Mouse (Mus musculus) liver, adult (tissue): Measurements from ENCODE around the gene Mctp2.
A peak's percentile ranks its signal among the peaks of the same experiment; 100 is the strongest.

Experiments
- GATA4 ChIP-seq: IDR thresholded peaks from 2 replicates; pipeline ENCODE4 v1.6.1; 2014; ENCODE audit warnings: mild to moderate bottlenecking, low read length; ENCODE audit not compliant: insufficient replicate concordance

The Mctp2 gene

GRCm38 (mm10) chr7:72294886-72295285 lies 11.5 kb downstream of the Mctp2 start:
- no peak for TF ChIP-seq GATA4

GRCm38 (mm10) chr7:72293784-72294538 lies 12.4 kb downstream of the Mctp2 start:
- TF ChIP-seq GATA4 = no peak

- TF ChIP-seq GATA4 = peak; percentile 61; the same call in 1 of the 2 replicates
These were observed 14.0 kb downstream of the Mctp2 start for GRCm38 (mm10) chr7:72292232-72292913.

- no peak for TF ChIP-seq GATA4
These were observed 25.7 kb downstream of the Mctp2 start for GRCm38 (mm10) chr7:72280721-72281120.

GRCm38 (mm10) chr7:72278412-72278811 lies 28.0 kb downstream of the Mctp2 start:
- TF ChIP-seq GATA4 = no peak

- no peak for TF ChIP-seq GATA4
These were observed 30.9 kb downstream of the Mctp2 start for GRCm38 (mm10) chr7:72275513-72275912.

GRCm38 (mm10) chr7:72271546-72271945 lies 34.9 kb downstream of the Mctp2 start:
- TF ChIP-seq GATA4 = peak; percentile 39; the same call in 1 of the 2 replicates

- TF ChIP-seq GATA4 = no peak
These were observed 36.4 kb downstream of the Mctp2 start for GRCm38 (mm10) chr7:72269994-72270393.

GRCm38 (mm10) chr7:72260766-72261655 lies 45.4 kb downstream of the Mctp2 start:
- no peak for TF ChIP-seq GATA4

- TF ChIP-seq GATA4 = no peak
These were observed 47.4 kb downstream of the Mctp2 start for GRCm38 (mm10) chr7:72259045-72259444.

GRCm38 (mm10) chr7:72241269-72241668 lies 65.1 kb downstream of the Mctp2 start:
- TF ChIP-seq GATA4 = no peak

- no peak for TF ChIP-seq GATA4
These were observed 66.5 kb downstream of the Mctp2 start for GRCm38 (mm10) chr7:72239782-72240493.

GRCm38 (mm10) chr7:72238575-72238974 lies 67.8 kb downstream of the Mctp2 start:
- no peak for TF ChIP-seq GATA4

- no peak for TF ChIP-seq GATA4
These were observed 71.9 kb downstream of the Mctp2 start for GRCm38 (mm10) chr7:72234433-72234998.
